ENCODE assay signal across 8 mouse cellular contexts in genomic region chr5:65334788-65335187, GRCm38 (mm10). TPM values are rescaled to one million over a fixed set of nuclear protein-coding genes. Genes with fewer than 3 reads are reported as not detected.
DNase-seq lines count a peak whose midpoint lies in the region; ATAC-seq and TF ChIP-seq lines count a peak whose summit lies in the region.

No protein-coding gene starts in this region.

- no peak for TF ChIP-seq POLR2A in olfactory bulb, adult 2 months (IDR thresholded peaks at IDR 0.05; ENCODE audit: insufficient read depth, low read depth, low read length)

- under 1% methylated on average over 8 of the region's 8 CpGs for WGBS in lung, embryonic 16.5 days
- 14% methylated on average over 8 of the region's 8 CpGs for WGBS in limb, embryonic 11.5 days
- 5% methylated on average over 8 of the region's 8 CpGs for WGBS in olfactory bulb, adult 2 months

- no peak overlapping the region for H3K27ac ChIP-seq in lung, embryonic 16.5 days (ENCODE audit: low read length)
- no peak overlapping the region for H3K27ac ChIP-seq in limb, embryonic 11.5 days (replicated peaks; ENCODE audit: low read depth, low read length)
- H3K27ac ChIP-seq in olfactory bulb, adult 2 months (ENCODE audit: insufficient read depth, low read depth, low read length), result no peak overlapping the region

- peaks cover 11% of the 10 kb centered on the region for H3K4me1 ChIP-seq in lung, embryonic 16.5 days (replicated peaks; ENCODE audit: control insufficient read depth, insufficient read depth, low read length)
- no peaks in the 10 kb centered on the region; the same call in 1 of the 2 replicates for H3K4me1 ChIP-seq in limb, embryonic 11.5 days (ENCODE audit: control insufficient read depth, insufficient read depth, low read length)
- H3K4me1 ChIP-seq in olfactory bulb, adult 2 months (ENCODE audit: control insufficient read depth, insufficient read depth, low read length), result no peaks in the 10 kb centered on the region

- no peaks in the 10 kb centered on the region for H3K9me3 ChIP-seq in lung, embryonic 16.5 days (ENCODE audit: control insufficient read depth, low read length)
- no peaks in the 10 kb centered on the region; the same call in 1 of the 2 replicates for H3K9me3 ChIP-seq in limb, embryonic 11.5 days (ENCODE audit: control insufficient read depth, low read length)

- TF ChIP-seq CTCF in olfactory bulb, adult 2 months (IDR thresholded peaks at IDR 0.05; ENCODE audit: insufficient read depth, low read depth, low read length), result no peak

- DNase-seq in lung, postnatal 4 days, result no peak
- DNase-seq in limb, embryonic 11.5 days (ENCODE audit: low spot score), result no peak
- DNase-seq in spleen, postnatal 4 days (ENCODE audit: low spot score in 2 of 2), result no peak
- DNase-seq in cerebellum, postnatal 36 days, result no peak
- DNase-seq in spleen, adult 12 weeks (ENCODE audit: low spot score), result no peak

- H3K9ac ChIP-seq in lung, embryonic 16.5 days (ENCODE audit: low read length), result peak overlapping the region; percentile 90
- peak overlapping the region; percentile 90 for H3K9ac ChIP-seq in limb, embryonic 11.5 days (ENCODE audit: low read length)

- peak overlapping the region; percentile 92 for H3K4me3 ChIP-seq in lung, embryonic 16.5 days (ENCODE audit: low read length)
- H3K4me3 ChIP-seq in limb, embryonic 11.5 days (ENCODE audit: low read depth, low read length), result peak overlapping the region; percentile 90
- H3K4me3 ChIP-seq in olfactory bulb, adult 2 months (ENCODE audit: insufficient read depth, low read depth, low read length), result peak overlapping the region; percentile 99

- no peaks in the 10 kb centered on the region for H3K27me3 ChIP-seq in lung, embryonic 16.5 days (ENCODE audit: control insufficient read depth, insufficient read depth, low read depth, low read length)
- no peaks in the 10 kb centered on the region for H3K27me3 ChIP-seq in limb, embryonic 11.5 days (ENCODE audit: control insufficient read depth, insufficient read depth, low read length)

- no peak for ATAC-seq in lung, embryonic 16.5 days (ENCODE audit: low read depth)
- ATAC-seq in erythroblast, adult 5-6 weeks (replicated peaks; ENCODE audit: low FRiP score, poor library complexity, severe bottlenecking), result 0 out of 2 replicates have a peak, but pooled peaks have one; percentile 10
- no peak; the same call in 1 of the 2 replicates for ATAC-seq in limb, embryonic 11.5 days (ENCODE audit: insufficient number of reproducible peaks, low FRiP score, low TSS enrichment, low read depth)

- peak overlapping the region; percentile 62 for H3K4me2 ChIP-seq in lung, embryonic 16.5 days (ENCODE audit: low read depth, low read length)
- H3K4me2 ChIP-seq in limb, embryonic 11.5 days (ENCODE audit: low read depth, severe bottlenecking), result peak overlapping the region; percentile 59

- peaks cover 4% of the 10 kb centered on the region; the same call in 1 of the 2 replicates for H3K36me3 ChIP-seq in lung, embryonic 16.5 days (ENCODE audit: control insufficient read depth, insufficient read depth, low read length)
- H3K36me3 ChIP-seq in limb, embryonic 11.5 days (ENCODE audit: control insufficient read depth, insufficient read depth, low read length), result no peaks in the 10 kb centered on the region

RNA-seq across cellular contexts. Expression of gene Rfc1, which starts 0.7 kb away (rescaled TPM):
- 73.0 and 85.7 TPM in 2 replicates for polyA plus RNA-seq in lung, embryonic 16.5 days (2015; fragmentation: Nextera tagmentation; extraction: Ambion mirVana)
- 14.2 and 29.5 TPM in 2 replicates for total RNA-seq in erythroblast, adult 5-6 weeks (2015; ENCODE audit: low replicate concordance)
- total RNA-seq in erythroblast, adult 5-6 weeks (2017; ENCODE audit: low replicate concordance), result 36.8 and 38.2 TPM in 2 replicates
- polyA plus RNA-seq in limb, embryonic 11.5 days (2014; fragmentation: Nextera tagmentation; extraction: Ambion mirVana), result 114 and 122 TPM in 2 replicates
- not detected in 2 replicates for polyA plus RNA-seq in olfactory bulb, adult 2 months (2012; ENCODE audit: insufficient read depth, insufficient read length, low replicate concordance, missing spikeins)

RNA-seq across cellular contexts. Expression of gene Klb, which starts 13.3 kb away (rescaled TPM):
- polyA plus RNA-seq in lung, embryonic 16.5 days (2015; fragmentation: Nextera tagmentation; extraction: Ambion mirVana), result 0.05 and 0.20 TPM in 2 replicates
- not detected in 2 replicates for total RNA-seq in erythroblast, adult 5-6 weeks (2015; ENCODE audit: low replicate concordance)
- not detected in 2 replicates for total RNA-seq in erythroblast, adult 5-6 weeks (2017; ENCODE audit: low replicate concordance)
- polyA plus RNA-seq in limb, embryonic 11.5 days (2014; fragmentation: Nextera tagmentation; extraction: Ambion mirVana), result 0.06 and 0.09 TPM in 2 replicates
- not detected in 2 replicates for polyA plus RNA-seq in olfactory bulb, adult 2 months (2012; ENCODE audit: insufficient read depth, insufficient read length, low replicate concordance, missing spikeins)

RNA-seq across cellular contexts. Expression of gene Rpl9, which starts 56.5 kb away (rescaled TPM):
- polyA plus RNA-seq in lung, embryonic 16.5 days (2015; fragmentation: Nextera tagmentation; extraction: Ambion mirVana), result 1,031 and 1,063 TPM in 2 replicates
- 636 and 727 TPM in 2 replicates for total RNA-seq in erythroblast, adult 5-6 weeks (2015; ENCODE audit: low replicate concordance)
- 268 and 390 TPM in 2 replicates for total RNA-seq in erythroblast, adult 5-6 weeks (2017; ENCODE audit: low replicate concordance)
- 1,100 and 1,120 TPM in 2 replicates for polyA plus RNA-seq in limb, embryonic 11.5 days (2014; fragmentation: Nextera tagmentation; extraction: Ambion mirVana)
- polyA plus RNA-seq in olfactory bulb, adult 2 months (2012; ENCODE audit: insufficient read depth, insufficient read length, low replicate concordance, missing spikeins), result not detected in 2 replicates

RNA-seq across cellular contexts. Expression of gene Lias, which starts 56.5 kb away (rescaled TPM):
- polyA plus RNA-seq in lung, embryonic 16.5 days (2015; fragmentation: Nextera tagmentation; extraction: Ambion mirVana), result 55.7 TPM in 2 replicates
- 13.8 and 38.0 TPM in 2 replicates for total RNA-seq in erythroblast, adult 5-6 weeks (2015; ENCODE audit: low replicate concordance)
- total RNA-seq in erythroblast, adult 5-6 weeks (2017; ENCODE audit: low replicate concordance), result 20.7 and 24.7 TPM in 2 replicates
- 71.2 and 72.9 TPM in 2 replicates for polyA plus RNA-seq in limb, embryonic 11.5 days (2014; fragmentation: Nextera tagmentation; extraction: Ambion mirVana)
- polyA plus RNA-seq in olfactory bulb, adult 2 months (2012; ENCODE audit: insufficient read depth, insufficient read length, low replicate concordance, missing spikeins), result not detected in 2 replicates
